Mouse (Mus musculus) myocyte (in vitro differentiated cells): ENCODE data around the gene Aff1.

Source experiments
- MAX ChIP-seq: IDR thresholded peaks from one replicate; pipeline ENCODE4 v1.6.1; 2011; ENCODE audit warnings: low read depth, mild to moderate bottlenecking, control low read depth
- MYOD1 ChIP-seq, 3 experiments: IDR thresholded peaks; one replicate each; pipeline ENCODE4 v1.6.1; 2011; ENCODE audit warnings: control low read depth in 2 of 3, low read depth in 2 of 3, mild to moderate bottlenecking in 2 of 3, moderate library complexity in 1 of 3; ENCODE audit not compliant: insufficient read length in 2 of 3, control insufficient read depth in 1 of 3
- MYOG ChIP-seq, 3 experiments: IDR thresholded peaks; one replicate each; pipeline ENCODE4 v1.6.1; 2011; ENCODE audit warnings: control low read depth in 2 of 3, low read depth in 2 of 3, mild to moderate bottlenecking in 2 of 3; ENCODE audit not compliant: insufficient read length in 2 of 3, control insufficient read depth in 1 of 3, insufficient read depth in 1 of 3
- POLR2A ChIP-seq: IDR thresholded peaks from one replicate; pipeline ENCODE4 v1.6.1; 2011; ENCODE audit warnings: low read depth, mild to moderate bottlenecking, control low read depth, moderate library complexity; ENCODE audit not compliant: insufficient read length
- SRF ChIP-seq: IDR thresholded peaks from one replicate; pipeline ENCODE4 v1.6.1; 2011; ENCODE audit warnings: low read depth; ENCODE audit not compliant: control insufficient read depth, insufficient read length
- USF1 ChIP-seq: IDR thresholded peaks from one replicate; pipeline ENCODE4 v1.6.1; 2011; ENCODE audit warnings: low read depth, mild to moderate bottlenecking, control low read depth, moderate library complexity

- no peak for TF ChIP-seq USF1
- TF ChIP-seq POLR2A: no peak
- no peak for TF ChIP-seq MYOG (IDR thresholded peaks at IDR 0.05; ENCODE audit: control insufficient read depth in 1 of 3, insufficient read depth in 1 of 3, insufficient read length in 2 of 3, low read depth in 2 of 3)
- TF ChIP-seq MYOD1 (IDR thresholded peaks at IDR 0.05; ENCODE audit: control insufficient read depth in 1 of 3, insufficient read length in 2 of 3, low read depth in 2 of 3): no peak
- no peak for TF ChIP-seq MAX
- TF ChIP-seq SRF: no peak
Measured at GRCm38 (mm10) chr5:103780836-103781235, 88.7 kb downstream of the Aff1 start.
